Mouse (Mus musculus): ENCODE data around the gene Efl1.
"Not testable (repeated sequence)": the region's sequence is repeated elsewhere in the genome, so short reads cannot be mapped to it uniquely, and the experiment has no call there.

Efl1 gene

DNA sequence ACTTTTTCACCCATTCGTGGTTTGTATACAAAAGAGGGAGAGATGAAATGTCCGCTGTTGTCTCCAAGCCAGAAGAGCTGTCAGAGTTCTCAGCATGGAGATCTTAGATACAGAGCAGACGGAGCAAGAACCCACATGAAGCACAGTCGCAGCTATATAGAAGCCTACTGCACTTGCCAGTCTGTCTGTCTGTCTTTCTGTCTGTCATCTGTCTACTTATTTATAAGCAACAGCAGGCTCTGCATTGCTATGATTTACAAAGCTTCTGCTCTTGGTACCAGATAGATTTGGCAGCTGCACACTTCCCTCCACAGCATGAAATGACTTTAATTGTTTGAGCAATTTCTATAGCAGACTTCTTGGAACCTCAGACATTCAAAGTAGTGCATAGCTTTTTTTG lies 110.1 kb downstream of the Efl1 start:
- DNase-seq (ENCODE audit: low spot score in 2 of 2): no peak

DNA sequence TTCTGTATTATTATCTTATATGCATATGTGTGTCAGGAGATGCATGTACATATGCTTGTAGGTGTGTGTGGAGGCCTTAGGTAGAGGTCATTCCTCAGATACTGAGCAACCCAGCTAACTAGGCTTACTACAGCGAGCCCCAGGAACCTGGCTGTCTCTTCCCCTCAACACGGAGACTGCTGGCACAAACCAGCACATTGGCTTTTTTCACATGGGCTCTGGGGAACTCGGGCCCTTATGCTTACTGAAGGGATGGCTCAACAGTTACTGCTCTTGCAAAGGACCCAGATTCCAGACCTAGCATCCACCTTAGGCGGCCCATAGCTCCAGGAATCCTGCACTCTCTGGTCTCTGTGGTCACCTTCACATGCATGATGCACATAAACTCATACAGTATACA lies 110.7 kb downstream of the Efl1 start:
- no peak for DNase-seq (ENCODE audit: low spot score in 2 of 2)

- DNase-seq (ENCODE audit: low spot score in 2 of 2): no peak
These were observed 116.5 kb downstream of the Efl1 start for GRCm38 (mm10) chr7:82764951-82765350.

- DNase-seq (ENCODE audit: low spot score in 2 of 2): no peak
These were observed 118.2 kb downstream of the Efl1 start for GRCm38 (mm10) chr7:82766623-82767022.

- DNase-seq (ENCODE audit: low spot score in 2 of 2): no peak
These were observed 121.8 kb downstream of the Efl1 start for GRCm38 (mm10) chr7:82770207-82770606.

DNA sequence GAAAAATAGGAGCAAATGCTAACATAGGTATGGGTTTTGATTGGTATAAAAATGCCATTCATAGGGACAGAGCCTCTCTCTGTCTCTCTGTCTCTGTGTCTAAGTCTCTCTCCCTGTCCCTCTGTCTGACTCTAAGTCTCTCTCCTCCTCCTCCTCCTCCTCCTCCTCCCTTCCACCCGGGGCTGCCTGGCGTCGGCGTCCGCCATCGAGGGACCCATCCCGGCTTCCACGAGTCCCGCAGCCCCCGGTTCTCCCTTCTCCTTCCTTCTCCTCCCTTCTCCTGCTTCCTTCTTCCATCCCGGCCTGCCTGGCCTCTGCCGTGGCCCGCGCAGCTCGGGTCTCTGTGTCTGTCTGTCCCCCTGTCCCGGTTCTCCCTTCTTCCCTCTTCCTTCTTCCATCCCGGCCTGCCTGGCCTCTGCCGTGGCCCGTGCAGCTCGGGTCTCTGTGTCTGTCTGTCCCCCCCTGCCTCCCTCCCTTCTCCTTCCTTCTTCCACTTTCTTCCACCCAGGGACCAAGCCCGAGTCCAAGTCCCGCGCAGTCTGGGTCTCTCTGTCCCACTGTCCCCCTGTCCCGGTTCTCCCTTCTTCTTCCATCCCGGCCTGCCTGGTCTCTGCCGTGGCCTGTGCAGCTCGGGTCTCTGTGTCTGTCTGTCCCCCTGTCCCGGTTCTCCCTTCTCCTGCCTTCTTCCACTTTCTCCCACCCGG lies 122.7 kb downstream of the Efl1 start:
- DNase-seq (ENCODE audit: low spot score in 2 of 2): not testable (repeated sequence)

DNA sequence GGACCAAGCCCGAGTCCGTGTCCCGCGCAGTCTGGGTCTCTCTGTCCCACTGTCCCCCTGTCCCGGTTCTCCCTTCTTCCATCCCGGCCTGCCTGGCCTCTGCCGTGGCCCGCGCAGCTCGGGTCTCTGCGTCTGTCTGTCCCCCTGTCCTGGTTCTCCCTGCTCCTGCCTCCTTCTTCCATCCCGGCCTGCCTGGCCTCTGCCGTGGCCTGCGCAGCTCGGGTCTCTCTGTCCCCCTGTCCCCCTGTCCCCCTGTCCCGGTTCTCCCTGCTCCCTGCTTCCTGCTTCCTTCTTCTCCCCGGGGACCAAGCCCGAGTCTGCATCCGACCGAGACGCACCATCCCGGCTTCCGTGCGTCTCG lies 123.2 kb downstream of the Efl1 start:
- DNase-seq (ENCODE audit: low spot score in 2 of 2): not testable (repeated sequence)

- no peak for DNase-seq (ENCODE audit: low spot score in 2 of 2)
These were observed 124.1 kb downstream of the Efl1 start for GRCm38 (mm10) chr7:82772481-82772880.

GRCm38 (mm10) chr7:82773150-82773549 lies 124.7 kb downstream of the Efl1 start:
- DNase-seq (ENCODE audit: low spot score in 2 of 2): no peak

- no peak for DNase-seq (ENCODE audit: low spot score in 2 of 2)
These were observed 125.5 kb downstream of the Efl1 start for GRCm38 (mm10) chr7:82773884-82774283.

- no peak for DNase-seq (ENCODE audit: low spot score in 2 of 2)
These were observed 126.7 kb downstream of the Efl1 start for GRCm38 (mm10) chr7:82775090-82775489.

GRCm38 (mm10) chr7:82783071-82783470 lies 134.7 kb downstream of the Efl1 start:
- no peak for DNase-seq (ENCODE audit: low spot score in 2 of 2)

DNA sequence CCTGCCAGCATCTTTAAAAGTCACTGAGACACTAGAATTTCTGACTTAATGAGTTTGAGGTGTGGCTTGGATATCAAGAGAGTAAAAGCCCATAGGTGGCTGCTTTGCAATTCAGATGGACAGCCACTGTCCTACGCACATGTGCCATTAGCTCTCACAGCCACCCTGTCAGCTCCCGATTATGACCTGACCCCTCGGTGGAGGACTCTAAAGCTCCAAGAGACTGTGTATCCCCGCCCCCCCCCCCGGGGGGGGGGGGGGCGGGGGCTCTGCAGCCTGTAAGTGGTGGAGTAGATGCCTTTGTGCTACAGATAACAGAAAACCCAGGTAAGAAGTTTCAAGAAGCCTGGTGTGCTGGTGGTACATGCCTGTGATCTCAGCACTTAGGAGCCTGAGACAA lies 135.3 kb downstream of the Efl1 start:
- no peak for DNase-seq (ENCODE audit: low spot score in 2 of 2)

- DNase-seq (ENCODE audit: low spot score in 2 of 2): no peak
These were observed 137.0 kb downstream of the Efl1 start for GRCm38 (mm10) chr7:82785335-82785934.

DNA sequence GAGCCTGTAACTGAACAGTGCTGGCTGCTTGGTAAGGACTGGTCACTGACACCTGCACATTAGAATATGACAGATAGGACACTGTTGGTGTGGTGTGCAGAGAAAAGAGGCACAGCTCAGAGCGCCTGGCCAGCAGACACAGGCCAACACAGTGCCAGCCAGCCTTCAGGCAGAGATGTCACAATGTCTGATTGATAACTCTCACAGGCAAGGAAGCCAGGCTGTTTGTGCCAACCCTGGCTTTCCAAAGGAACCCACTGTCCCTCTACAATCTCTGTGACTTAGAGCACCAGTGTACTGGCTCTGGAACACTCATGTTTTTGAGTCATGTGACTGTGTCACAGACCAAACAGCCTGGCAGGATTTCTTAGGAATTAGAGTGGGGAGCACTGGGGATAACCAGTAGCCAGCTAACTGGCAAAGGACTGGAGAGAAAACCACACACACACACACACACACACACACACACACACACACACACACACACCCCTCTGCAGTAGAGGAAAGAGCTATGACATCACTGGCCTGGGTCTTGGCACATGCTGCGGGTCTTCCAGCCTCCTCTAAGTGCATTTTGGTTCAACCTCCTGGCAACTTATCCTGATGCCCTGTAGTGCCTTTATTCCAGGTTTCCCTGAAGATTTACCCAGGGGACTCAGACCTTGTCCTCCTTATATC lies 137.7 kb downstream of the Efl1 start:
- no peak for DNase-seq (ENCODE audit: low spot score in 2 of 2)

GRCm38 (mm10) chr7:82792644-82793043 lies 144.2 kb downstream of the Efl1 start:
- DNase-seq (ENCODE audit: low spot score in 2 of 2): no peak

DNA sequence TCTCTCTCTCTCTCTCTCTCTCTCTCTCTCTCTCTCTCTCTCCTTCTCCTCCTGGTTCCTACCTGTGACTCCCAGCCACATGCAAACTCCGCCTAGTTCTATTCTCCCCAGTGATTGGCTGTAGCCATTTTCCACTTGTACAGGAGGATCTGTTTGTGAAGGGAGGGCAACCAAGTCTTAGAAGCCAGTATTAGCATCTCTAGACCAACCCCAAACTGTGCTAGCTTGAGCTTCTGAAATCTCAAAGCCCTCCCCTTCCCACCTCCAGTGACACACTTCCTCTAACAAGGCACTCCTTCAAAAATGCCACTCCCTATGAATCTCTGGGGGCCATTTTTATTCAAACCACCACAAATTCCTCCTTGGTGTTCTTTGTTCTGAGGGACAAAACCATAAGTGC lies 144.7 kb downstream of the Efl1 start:
- no peak for DNase-seq (ENCODE audit: low spot score in 2 of 2)

DNA sequence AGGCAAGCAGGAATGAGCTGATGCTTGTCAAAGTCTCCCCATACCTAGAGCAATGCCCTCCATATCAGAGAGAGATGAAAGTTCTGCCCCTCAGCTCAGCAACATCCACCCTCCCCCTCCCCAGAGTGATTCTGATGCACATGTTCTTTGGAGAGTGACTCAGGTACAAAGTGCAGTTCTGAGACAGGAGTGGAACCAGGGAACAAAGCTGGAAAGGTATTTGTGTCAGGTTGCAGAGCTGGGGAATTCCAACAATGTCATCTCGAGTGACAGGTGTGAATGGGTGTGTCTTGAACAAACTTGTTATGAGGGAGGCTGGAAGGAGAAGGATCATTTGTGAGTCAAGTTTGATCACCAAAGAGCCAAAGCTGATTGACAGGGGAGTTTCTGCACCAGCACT lies 146.1 kb downstream of the Efl1 start:
- DNase-seq (ENCODE audit: low spot score in 2 of 2): no peak

GRCm38 (mm10) chr7:82802206-82802605 lies 153.8 kb downstream of the Efl1 start:
- DNase-seq (ENCODE audit: low spot score in 2 of 2): no peak

- DNase-seq (ENCODE audit: low spot score in 2 of 2): no peak
These were observed 159.8 kb downstream of the Efl1 start for GRCm38 (mm10) chr7:82808257-82808656.

GRCm38 (mm10) chr7:82809126-82809525 lies 160.7 kb downstream of the Efl1 start:
- DNase-seq (ENCODE audit: low spot score in 2 of 2): no peak

- no peak for DNase-seq (ENCODE audit: low spot score in 2 of 2)
These were observed 162.4 kb downstream of the Efl1 start for GRCm38 (mm10) chr7:82810799-82811139.

DNA sequence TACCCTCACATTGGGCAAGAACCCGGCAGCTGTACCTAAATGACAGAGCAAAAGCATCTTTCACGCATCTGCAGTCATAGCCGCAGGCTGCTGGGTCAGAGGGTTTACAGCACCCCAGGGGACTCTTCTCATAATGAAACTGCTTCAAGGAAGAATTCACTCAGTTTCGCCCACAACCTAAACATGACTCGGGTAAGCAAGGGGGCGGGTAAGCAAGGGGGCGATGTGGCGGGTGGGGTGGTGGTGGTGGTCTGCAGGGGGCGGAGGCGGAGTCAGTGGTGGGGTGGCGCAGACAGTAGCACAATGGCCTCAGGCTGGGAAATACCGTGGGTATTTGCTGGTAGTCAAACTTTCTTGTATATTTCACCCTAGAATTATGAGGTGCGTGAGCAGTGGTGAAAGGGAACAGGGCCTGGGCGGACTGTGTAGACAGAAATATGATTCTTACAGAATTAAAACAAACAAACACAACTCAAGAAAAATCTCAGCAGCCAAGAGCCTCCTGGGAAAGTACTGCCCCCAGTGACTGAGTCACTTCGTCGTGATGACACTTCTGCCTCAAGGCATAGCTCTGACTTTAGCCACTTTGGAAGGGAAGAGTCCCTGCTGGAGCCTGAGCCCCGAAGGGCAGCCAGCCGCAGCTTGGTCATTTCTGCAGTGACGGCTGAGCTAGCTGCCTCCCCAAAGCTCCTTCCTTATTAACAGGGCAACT lies 162.9 kb downstream of the Efl1 start:
- DNase-seq (ENCODE audit: low spot score in 2 of 2): no peak
